Mouse (Mus musculus) cerebellum, adult 2 months (tissue): ENCODE data around the gene Gm17509. TPM values are rescaled to one million over a fixed set of nuclear protein-coding genes. Genes with fewer than 3 reads are reported as not detected.
"Not testable (repeated sequence)": the region's sequence is repeated elsewhere in the genome, so short reads cannot be mapped to it uniquely, and the experiment has no call there.

Experiments
- DNase-seq, 2 experiments: peaks; one replicate each; pipeline ENCODE4 v3.0.0; 2021
- H3K27ac ChIP-seq: fragments of 200-500 bp; 2 replicates; pipeline ENCODE4 v1.5.1; 2012; ENCODE audit warnings: low read length, control low read depth, inconsistent platforms; ENCODE audit not compliant: insufficient read depth
- H3K27me3 ChIP-seq: fragments of 200-500 bp; 2 replicates; pipeline ENCODE4 v1.6.1; 2012; ENCODE audit warnings: inconsistent platforms, mild to moderate bottlenecking, low read length, moderate library complexity; ENCODE audit not compliant: control insufficient read depth, insufficient read depth
- H3K4me1 ChIP-seq: fragments of 200-500 bp; 2 replicates; pipeline ENCODE4 v1.6.1; 2011; ENCODE audit warnings: low read length; ENCODE audit not compliant: control insufficient read depth, insufficient read depth
- H3K4me3 ChIP-seq: fragments of 200-500 bp; replicated peaks from 2 replicates; pipeline ENCODE3; 2011; ENCODE audit warnings: mild to moderate bottlenecking, low read depth, low read length, control low read depth; ENCODE audit not compliant: insufficient read depth
- CTCF ChIP-seq: fragments of 200-500 bp; IDR thresholded peaks from 2 replicates; pipeline ENCODE4 v1.5.1; 2011; ENCODE audit warnings: low read depth, mild to moderate bottlenecking, control low read depth, low read length, moderate library complexity, borderline replicate concordance; ENCODE audit not compliant: insufficient read depth
- POLR2A ChIP-seq: fragments of 200-500 bp; IDR thresholded peaks from 2 replicates; pipeline ENCODE4 v1.6.1; 2011; ENCODE audit warnings: low read length, control low read depth, borderline replicate concordance; ENCODE audit not compliant: insufficient read depth
- WGBS: fragments of 180-500 bp; shearing (Covaris S2); methylation state at CpG from one replicate; pipeline ENCODE4 v1.1.7; 2018; 5-methylcytosine and 5-hydroxymethylcytosine counted together
- polyA plus RNA-seq: library from polyadenylated mRNA; depleted of rRNA; stranded (reverse); fragments of >200 nt; gene quantifications from 2 replicates; pipeline ENCODE4 v1.2.3, GENCODE M21; 2012; rRNA removed

The Gm17509 gene
- polyA plus RNA-seq, 1 experiment: 1.8 TPM

DNA sequence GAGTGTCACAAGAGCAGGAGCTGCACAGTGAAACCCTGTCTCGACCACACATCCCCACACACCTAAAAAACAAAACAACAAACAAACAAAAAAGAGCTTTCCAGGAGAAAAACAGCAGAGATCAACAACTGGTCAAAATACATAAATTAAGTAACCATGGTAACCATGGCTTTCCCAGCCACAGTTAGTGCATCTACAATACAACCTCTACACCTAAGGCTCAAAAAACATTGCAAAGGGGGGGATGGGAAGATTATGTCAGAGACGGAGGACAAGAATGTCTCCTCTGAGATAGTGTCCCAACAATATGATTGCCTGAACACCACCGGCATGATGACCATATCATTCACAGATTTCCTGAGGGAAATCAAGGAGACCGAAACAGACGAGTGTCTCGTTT lies 35.5 kb downstream of the Gm17509 start:
- H3K27ac ChIP-seq: no peak overlapping the region
- 79% methylated on average over 6 of the region's 6 CpGs for WGBS
- H3K4me1 ChIP-seq: no peaks in the 10 kb centered on the region
- no peak for DNase-seq
- TF ChIP-seq CTCF (no peak), POLR2A (no peak)
- H3K4me3 ChIP-seq: no peak overlapping the region
- H3K27me3 ChIP-seq: no peaks in the 10 kb centered on the region

DNA sequence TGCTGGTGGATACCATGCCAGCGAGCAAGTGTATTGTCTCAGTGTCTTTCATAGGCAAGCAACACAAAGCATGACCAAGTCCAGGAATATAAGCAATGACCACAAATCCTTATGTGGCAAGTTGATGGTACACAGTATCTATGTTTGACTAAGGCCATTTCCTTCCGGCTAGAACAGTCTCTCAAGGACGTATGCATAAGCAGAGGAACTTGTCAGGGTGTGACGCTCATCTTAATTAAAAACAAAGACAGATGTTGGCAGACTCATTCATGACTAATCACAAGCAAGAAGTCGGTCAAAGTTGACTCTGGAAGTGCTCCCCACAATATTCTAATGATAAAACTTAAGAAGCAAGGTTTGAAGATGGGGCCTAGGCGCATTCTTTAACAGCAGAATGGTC lies 37.6 kb downstream of the Gm17509 start:
- no peak overlapping the region for H3K4me3 ChIP-seq
- no peaks in the 10 kb centered on the region for H3K27me3 ChIP-seq
- 61% methylated on average over 6 of the region's 6 CpGs for WGBS
- no peaks in the 10 kb centered on the region for H3K4me1 ChIP-seq
- no peak for DNase-seq
- H3K27ac ChIP-seq: no peak overlapping the region
- TF ChIP-seq POLR2A: no peak

DNA sequence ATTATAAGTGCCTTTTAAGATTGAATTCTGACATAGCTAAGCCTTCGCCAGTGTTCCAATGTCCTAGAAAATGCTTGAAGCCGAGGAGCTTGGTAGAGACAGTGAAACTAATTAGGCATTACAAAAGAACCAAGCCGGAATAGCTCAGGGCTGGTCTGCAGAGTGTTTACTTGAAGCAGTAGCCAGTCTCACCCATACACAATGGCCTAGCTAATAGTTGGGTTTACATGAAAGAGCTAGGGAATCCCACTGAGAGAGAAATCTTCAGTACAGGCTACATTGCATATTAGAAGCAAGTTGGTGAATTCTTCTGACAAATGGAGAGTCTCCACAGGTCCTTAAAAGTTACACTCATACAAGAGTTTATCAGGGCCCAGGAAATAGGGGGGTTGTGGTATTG lies 40.0 kb downstream of the Gm17509 start:
- H3K27ac ChIP-seq, H3K4me1 ChIP-seq, H3K4me3 ChIP-seq, H3K27me3 ChIP-seq, DNase-seq: not testable (repeated sequence)
- WGBS: 41% methylated on average over 3 of the region's 3 CpGs

Other genes starting within 250 kb of the Gm17509 start
- 24.8 and 25.7 TPM in 2 replicates for gene Parp8, start 195.5 kb downstream of the Gm17509 start, polyA plus RNA-seq
- 34.7 and 35.7 TPM in 2 replicates for gene Emb, start 12.5 kb downstream of the Gm17509 start, polyA plus RNA-seq